Mouse (Mus musculus): ENCODE data around the gene Sord. TPM values are rescaled to one million over a fixed set of nuclear protein-coding genes. Genes with fewer than 3 reads are reported as not detected.

Gene Sord
- polyA plus RNA-seq, 1 experiment from 2014 or later: 294 TPM

GRCm38 (mm10) chr2:122311561-122311960, 77.0 kb downstream of the Sord start:
- Histone ChIP-seq H3K9ac (replicated peaks) (no peak overlapping the region), H3K4me3 (ENCODE audit: low read depth, low read length) (no peak overlapping the region), H3K4me2 (ENCODE audit: low read depth, low read length) (no peak overlapping the region), H3K4me1 (ENCODE audit: insufficient read depth) (peaks cover 8% of the 10 kb centered on the region), H3K9me3 (ENCODE audit: low read length) (no peaks in the 10 kb centered on the region), H3K27me3 (ENCODE audit: insufficient read depth, low read length) (peaks cover 62% of the 10 kb centered on the region), H3K36me3 (replicated peaks; ENCODE audit: insufficient read depth, low read length) (no peaks in the 10 kb centered on the region), H3K27ac (ENCODE audit: low read depth) (no peak overlapping the region)
- TF ChIP-seq EP300 (IDR thresholded peaks at IDR 0.05; ENCODE audit: low read depth) (no peak), CTCF (IDR thresholded peaks at IDR 0.05; ENCODE audit: low read depth) (no peak)
- WGBS (ENCODE audit: insufficient replicate concordance): 51% methylated on average over 2 of the region's 2 CpGs
- ATAC-seq: no peak
- no peak for DNase-seq

- Histone ChIP-seq H3K9me3 (ENCODE audit: low read length) (no peaks in the 10 kb centered on the region), H3K4me2 (ENCODE audit: low read depth, low read length) (peak overlapping the region; percentile 53), H3K9ac (replicated peaks) (no peak overlapping the region), H3K4me3 (ENCODE audit: low read depth, low read length) (peak overlapping the region; percentile 17), H3K4me1 (ENCODE audit: insufficient read depth) (peaks cover 8% of the 10 kb centered on the region), H3K27ac (ENCODE audit: low read depth) (no peak overlapping the region), H3K36me3 (replicated peaks; ENCODE audit: insufficient read depth, low read length) (no peaks in the 10 kb centered on the region), H3K27me3 (ENCODE audit: insufficient read depth, low read length) (peaks cover 60% of the 10 kb centered on the region)
- no peak for ATAC-seq
- DNase-seq: peak; percentile 73
- TF ChIP-seq CTCF (IDR thresholded peaks at IDR 0.05; ENCODE audit: low read depth) (peak; percentile 74), EP300 (IDR thresholded peaks at IDR 0.05; ENCODE audit: low read depth) (no peak)
- 5% methylated on average over 27 of the region's 27 CpGs for WGBS (ENCODE audit: insufficient replicate concordance)
These were observed 78.3 kb downstream of the Sord start for GRCm38 (mm10) chr2:122312722-122313417.

- TF ChIP-seq EP300 (IDR thresholded peaks at IDR 0.05; ENCODE audit: low read depth): no peak
- TF ChIP-seq CTCF (IDR thresholded peaks at IDR 0.05; ENCODE audit: low read depth): no peak
- H3K9me3 ChIP-seq (ENCODE audit: low read length): no peaks in the 10 kb centered on the region
- DNase-seq (no peak), ATAC-seq (0 out of 2 replicates have a peak, but pooled peaks have one; percentile 21)
- 5% methylated on average over 24 of the region's 24 CpGs for WGBS (ENCODE audit: insufficient replicate concordance)
- H3K27me3 ChIP-seq (ENCODE audit: insufficient read depth, low read length): peaks cover 59% of the 10 kb centered on the region
- peak within 1 kb of the TSS; percentile 17 for H3K4me3 ChIP-seq (ENCODE audit: low read depth, low read length)
- no peak within 1 kb of the TSS for H3K9ac ChIP-seq (replicated peaks)
- no peak within 1 kb of the TSS for H3K27ac ChIP-seq (ENCODE audit: low read depth)
- H3K4me1 ChIP-seq (ENCODE audit: insufficient read depth): peaks cover 8% of the 10 kb centered on the region
- H3K36me3 ChIP-seq (replicated peaks; ENCODE audit: insufficient read depth, low read length): no peaks in the 10 kb centered on the region
- peak within 1 kb of the TSS; percentile 53 for H3K4me2 ChIP-seq (ENCODE audit: low read depth, low read length)
These were observed 79.0 kb downstream of the Sord start, which contains the start of gene Duoxa1 for GRCm38 (mm10) chr2:122313536-122313935. TSS of gene Duoxa1 (minus strand) at chr2:122313730.

Other genes starting within 250 kb of the Sord start
- gene Eif3j1, start 206.2 kb upstream of the Sord start, polyA plus RNA-seq (2015; fragmentation: Nextera tagmentation; extraction: Ambion mirVana): 9.8 and 10.3 TPM in 2 replicates
- gene Spg11, start 116.4 kb upstream of the Sord start, polyA plus RNA-seq (2015; fragmentation: Nextera tagmentation; extraction: Ambion mirVana): 1.6 and 2.2 TPM in 2 replicates
- gene B2m, start 87.1 kb upstream of the Sord start, polyA plus RNA-seq (2015; fragmentation: Nextera tagmentation; extraction: Ambion mirVana): 1,317 and 1,377 TPM in 2 replicates
- gene Trim69, start 74.0 kb upstream of the Sord start, polyA plus RNA-seq (2015; fragmentation: Nextera tagmentation; extraction: Ambion mirVana): not detected in 2 replicates
- 0.14 and 0.18 TPM in 2 replicates for gene Patl2, start 48.6 kb upstream of the Sord start, polyA plus RNA-seq (2015; fragmentation: Nextera tagmentation; extraction: Ambion mirVana)
- gene Terb2, start 48.5 kb upstream of the Sord start, polyA plus RNA-seq (2015; fragmentation: Nextera tagmentation; extraction: Ambion mirVana): not detected in 2 replicates
- gene Duox2, start 63.7 kb downstream of the Sord start, polyA plus RNA-seq (2015; fragmentation: Nextera tagmentation; extraction: Ambion mirVana): 0.02 TPM in 2 replicates
- not detected in 2 replicates for gene Duoxa2, start 64.2 kb downstream of the Sord start, polyA plus RNA-seq (2015; fragmentation: Nextera tagmentation; extraction: Ambion mirVana)
- not detected in 2 replicates for gene Duoxa1, start 79.0 kb downstream of the Sord start, polyA plus RNA-seq (2015; fragmentation: Nextera tagmentation; extraction: Ambion mirVana)
- not detected in 2 replicates for gene Duox1, start 80.9 kb downstream of the Sord start, polyA plus RNA-seq (2015; fragmentation: Nextera tagmentation; extraction: Ambion mirVana)
- 1.2 and 1.3 TPM in 2 replicates for gene Shf, start 134.4 kb downstream of the Sord start, polyA plus RNA-seq (2015; fragmentation: Nextera tagmentation; extraction: Ambion mirVana)
- gene Slc28a2, start 191.7 kb downstream of the Sord start, polyA plus RNA-seq (2015; fragmentation: Nextera tagmentation; extraction: Ambion mirVana): 1.8 TPM in 2 replicates